Mouse (Mus musculus): ENCODE measurements at regions not wholly inside any gene's neighbourhood (a gene's known extent, or its start where the extent isn't known, plus 50 kb on each side); places are given as distances from the start of the nearest gene placed in this dataset.

DNA sequence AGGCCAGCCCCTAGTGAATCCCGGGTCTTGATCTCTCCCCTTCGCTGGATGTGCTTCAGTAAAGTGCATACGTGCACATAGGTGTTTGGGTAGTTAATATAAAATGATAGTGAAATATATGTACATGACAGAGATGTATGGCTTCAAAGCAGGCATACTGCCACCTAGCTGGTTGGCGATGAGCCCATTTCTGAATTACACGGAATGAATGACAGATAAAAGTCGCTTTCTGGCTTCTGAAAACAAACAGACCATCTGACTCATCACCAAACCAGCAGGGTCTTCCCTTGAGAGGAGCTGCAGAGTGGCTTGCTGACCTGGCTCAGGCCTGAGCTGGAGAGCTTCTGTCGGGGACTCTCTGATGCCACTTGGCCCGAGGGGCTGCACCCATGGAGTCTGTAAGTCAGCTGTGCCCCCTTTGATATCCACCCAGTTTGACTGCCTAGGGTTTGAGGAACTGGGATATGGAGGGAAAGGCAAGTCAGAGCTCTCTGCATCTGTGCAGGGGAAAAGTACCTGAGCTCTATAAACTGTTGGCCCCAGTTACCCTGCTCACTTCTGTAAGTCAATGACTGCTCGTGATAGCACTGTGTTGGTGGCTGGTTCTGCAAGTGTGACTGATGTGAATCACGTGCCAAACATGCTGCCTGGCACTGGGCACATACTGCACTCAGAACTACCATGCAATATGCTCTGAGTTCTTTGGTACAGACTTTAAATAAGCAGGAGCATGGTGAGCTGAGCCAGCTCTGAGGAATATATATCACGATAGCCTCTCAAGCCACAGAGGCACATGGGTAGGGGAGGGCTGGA, 240.8 kb downstream of the Cxcl12 start:
- DNase-seq (ENCODE audit: extremely low spot score, low read depth, low spot score), result no peak

DNA sequence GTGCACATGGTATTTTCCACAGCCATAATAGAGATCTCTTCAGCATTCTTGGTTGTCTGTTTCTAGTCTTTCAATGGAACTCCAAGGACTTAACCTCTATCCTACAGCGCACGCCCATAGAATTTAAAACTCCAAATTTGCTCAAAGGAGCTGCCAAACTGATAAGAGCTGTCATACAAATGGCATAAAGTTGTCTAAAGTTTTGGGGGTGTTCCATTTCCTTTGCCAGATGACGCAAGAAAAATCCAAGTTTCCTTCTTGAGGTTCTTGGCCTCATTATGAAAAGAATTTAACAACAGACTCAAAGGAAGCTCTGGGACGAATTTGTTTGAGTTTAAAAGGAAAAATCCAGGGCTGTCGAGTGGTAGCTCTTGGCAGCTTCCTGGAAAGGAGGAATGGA, 246.6 kb downstream of the Cxcl12 start:
- DNase-seq (ENCODE audit: extremely low spot score, low read depth, low spot score), result no peak

- DNase-seq (ENCODE audit: extremely low spot score, low read depth, low spot score), result no peak
Observed at GRCm38 (mm10) chr6:117415901-117416300, 247.6 kb downstream of the Cxcl12 start.

GRCm38 (mm10) chr6:117416461-117416860, 248.1 kb downstream of the Cxcl12 start:
- DNase-seq (ENCODE audit: extremely low spot score, low read depth, low spot score), result no peak

- DNase-seq (ENCODE audit: extremely low spot score, low read depth, low spot score), result no peak
Observed at GRCm38 (mm10) chr6:117422846-117423573, 254.7 kb downstream of the Cxcl12 start.

- DNase-seq (ENCODE audit: extremely low spot score, low read depth, low spot score), result no peak
Observed at GRCm38 (mm10) chr6:117426363-117426762, 258.0 kb downstream of the Cxcl12 start.

DNA sequence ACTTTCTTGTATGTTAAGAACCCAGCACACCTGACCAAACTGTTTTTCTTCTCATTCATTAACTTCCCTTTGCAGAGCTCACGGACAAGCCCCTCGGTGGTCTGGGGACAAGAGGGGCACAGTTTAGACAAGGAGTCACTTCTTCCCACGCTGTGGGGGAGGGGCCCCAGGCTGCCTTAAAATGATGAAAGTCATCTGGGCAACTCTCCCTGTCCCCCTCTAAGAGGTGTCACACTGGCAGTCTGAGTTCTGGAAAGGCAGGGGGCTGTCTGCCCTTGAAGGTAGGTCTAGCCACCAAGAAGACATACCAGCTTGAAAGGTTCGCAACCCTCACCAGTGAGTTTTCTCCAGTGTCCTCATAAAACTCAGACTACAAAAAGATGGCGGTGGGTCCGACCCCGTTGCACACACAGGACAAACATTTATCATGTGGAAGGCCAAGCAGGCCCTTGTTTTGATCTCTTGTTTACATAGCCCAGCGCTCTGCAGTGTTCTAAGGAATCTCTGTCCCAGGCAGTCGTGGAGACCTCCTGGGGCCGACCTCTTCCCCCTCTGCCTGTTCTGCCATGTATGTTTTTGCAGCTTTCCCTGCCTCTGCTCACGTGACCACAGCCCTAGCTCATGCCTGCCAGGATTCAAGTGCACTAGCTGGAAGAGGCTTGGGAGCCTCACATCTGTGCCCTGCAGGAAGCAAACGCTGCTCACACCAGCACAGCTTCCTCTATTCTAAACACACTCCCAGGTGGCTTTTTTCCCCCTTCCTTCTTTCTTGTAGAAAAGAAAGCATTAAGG, 259.2 kb downstream of the Cxcl12 start:
- no peak for DNase-seq (ENCODE audit: extremely low spot score, low read depth, low spot score)

DNA sequence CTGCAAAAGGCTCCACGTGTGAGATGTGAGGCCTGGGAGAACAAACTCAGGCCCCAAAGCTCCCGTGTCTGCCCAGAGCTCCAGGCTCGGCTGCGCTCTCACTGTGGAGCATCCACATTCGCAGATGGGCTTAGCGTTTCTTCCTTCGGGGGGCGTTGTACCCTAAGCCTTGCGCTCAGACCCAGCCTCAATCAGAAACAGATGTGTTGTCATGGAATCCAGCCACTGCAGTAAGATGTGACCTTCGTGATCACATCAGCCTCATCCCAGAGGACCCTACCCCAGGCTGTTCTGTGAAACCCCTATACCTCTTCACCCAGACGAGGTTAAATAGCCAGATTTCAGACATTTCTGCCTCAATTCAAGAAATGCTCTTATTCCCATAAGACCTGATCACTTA, 260.1 kb downstream of the Cxcl12 start:
- no peak for DNase-seq (ENCODE audit: extremely low spot score, low read depth, low spot score)

DNA sequence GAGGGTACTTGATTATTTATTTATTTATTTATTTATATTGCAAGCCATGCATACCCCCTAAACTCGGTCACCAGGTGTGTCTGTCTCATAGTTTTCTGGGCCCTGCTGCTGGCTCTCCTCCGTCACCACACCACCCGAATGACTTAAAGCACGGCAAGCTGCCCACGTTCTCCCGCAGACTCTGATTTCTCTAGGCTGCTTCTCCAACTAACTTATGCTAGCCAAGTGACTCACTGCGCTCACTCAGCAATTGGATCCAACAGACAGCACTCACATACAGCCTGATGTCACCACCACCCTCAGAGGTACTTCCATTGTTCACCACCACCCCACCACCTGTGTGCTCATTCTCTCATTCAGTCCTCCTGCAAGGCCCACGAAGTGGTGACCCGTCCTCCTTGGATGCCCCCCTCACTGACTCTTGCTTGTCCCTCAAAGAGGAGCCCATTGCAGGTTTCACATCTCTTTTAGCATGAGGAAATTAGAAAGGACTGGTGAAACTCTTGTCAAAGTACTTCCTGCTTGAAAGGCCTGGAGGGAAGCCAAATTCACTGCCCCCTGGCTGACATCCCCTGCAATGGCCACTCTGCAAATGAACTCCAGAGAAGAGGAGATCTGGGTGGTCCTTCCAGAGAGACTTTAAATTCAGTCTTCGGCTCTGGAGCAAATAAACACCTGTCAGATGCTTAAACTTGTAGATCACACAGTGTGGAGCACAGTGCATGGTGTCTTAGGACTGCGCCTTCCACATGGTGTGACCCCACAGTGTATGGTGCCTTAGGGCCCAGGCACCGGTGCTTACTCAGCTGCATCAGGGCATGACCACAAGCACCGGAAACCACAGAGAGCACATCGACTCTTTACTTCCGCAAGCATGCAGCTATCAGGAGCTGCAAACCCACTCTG, 262.8 kb downstream of the Cxcl12 start:
- no peak for DNase-seq (ENCODE audit: extremely low spot score, low read depth, low spot score)

GRCm38 (mm10) chr6:117436851-117437250, 268.5 kb downstream of the Cxcl12 start:
- DNase-seq (ENCODE audit: extremely low spot score, low read depth, low spot score), result no peak

DNA sequence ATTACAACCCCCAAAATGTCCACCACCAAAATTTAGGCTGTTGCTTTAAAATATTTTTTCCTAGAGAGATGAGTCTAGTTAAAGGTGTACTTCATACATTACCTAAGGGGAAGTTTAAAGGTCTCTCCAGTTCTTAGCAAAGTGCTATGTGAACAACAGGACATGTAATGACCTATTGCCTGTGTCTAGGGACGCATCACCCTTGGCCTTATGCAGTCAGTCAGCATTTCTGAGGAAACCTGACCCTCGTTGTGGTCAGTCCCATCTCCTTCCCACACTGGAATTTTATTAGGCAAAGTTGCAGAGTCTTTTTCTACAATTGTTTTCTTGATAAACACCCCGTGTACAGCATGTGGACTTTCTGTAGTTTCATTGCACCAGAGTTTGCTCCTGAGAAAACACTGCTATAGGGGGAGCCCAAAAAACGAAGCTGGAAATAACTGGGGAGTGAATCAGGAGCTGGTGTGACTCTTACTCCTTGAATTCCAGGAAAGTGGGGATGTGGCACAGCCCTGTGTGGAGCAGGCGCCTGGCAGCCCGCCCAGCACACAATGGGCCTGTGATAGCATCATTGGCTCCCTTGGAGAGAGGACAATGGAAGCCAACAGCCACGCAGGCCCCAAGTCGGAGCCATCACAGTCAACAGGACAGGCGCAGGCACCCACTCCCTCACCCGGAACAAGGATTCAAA, 269.2 kb downstream of the Cxcl12 start:
- DNase-seq (ENCODE audit: extremely low spot score, low read depth, low spot score), result no peak

DNA sequence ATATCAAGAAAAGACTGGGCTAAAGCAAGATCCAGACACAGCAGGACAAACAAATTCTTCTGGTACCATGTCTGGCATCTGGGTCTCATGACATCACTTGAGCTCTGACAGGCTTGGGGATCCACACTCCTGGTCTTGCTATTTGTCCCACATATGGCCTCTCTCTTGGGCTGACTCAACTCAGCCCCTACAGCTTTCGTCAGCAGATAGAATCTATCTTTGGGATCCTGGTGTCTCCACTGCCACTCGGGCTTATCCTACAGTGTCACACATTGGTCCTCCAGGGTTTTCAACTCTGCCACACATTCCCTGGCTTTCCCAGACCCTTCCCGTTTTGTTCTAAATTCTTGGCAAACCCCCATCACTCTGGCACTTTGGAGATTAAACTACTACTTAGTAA, 280.3 kb downstream of the Cxcl12 start:
- DNase-seq (ENCODE audit: extremely low spot score, low read depth, low spot score), result no peak

GRCm38 (mm10) chr6:117451001-117451400, 282.7 kb downstream of the Cxcl12 start:
- no peak for DNase-seq (ENCODE audit: extremely low spot score, low read depth, low spot score)

- DNase-seq (ENCODE audit: extremely low spot score, low read depth, low spot score), result no peak
Observed at GRCm38 (mm10) chr6:117460193-117460592, 291.9 kb downstream of the Cxcl12 start.

DNA sequence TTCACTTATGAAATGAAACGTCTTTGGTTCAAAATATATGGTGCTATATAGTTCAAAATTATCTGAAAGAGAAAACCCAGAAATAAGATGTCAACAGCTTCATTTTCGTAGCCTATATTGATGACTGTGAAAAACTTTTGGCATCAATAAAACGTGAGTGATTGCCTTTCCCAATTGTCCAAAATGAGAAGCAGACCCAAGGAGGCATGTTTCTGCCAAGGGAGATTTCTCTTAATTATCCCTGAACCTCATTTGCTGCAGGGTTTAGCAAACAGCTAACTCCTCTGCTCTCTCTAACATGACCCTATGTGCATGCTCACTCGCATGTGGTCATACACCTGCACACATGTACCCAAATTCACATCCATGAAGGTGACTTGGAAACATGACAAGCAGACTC, 296.8 kb downstream of the Cxcl12 start:
- DNase-seq (ENCODE audit: extremely low spot score, low read depth, low spot score), result peak; percentile 57

DNA sequence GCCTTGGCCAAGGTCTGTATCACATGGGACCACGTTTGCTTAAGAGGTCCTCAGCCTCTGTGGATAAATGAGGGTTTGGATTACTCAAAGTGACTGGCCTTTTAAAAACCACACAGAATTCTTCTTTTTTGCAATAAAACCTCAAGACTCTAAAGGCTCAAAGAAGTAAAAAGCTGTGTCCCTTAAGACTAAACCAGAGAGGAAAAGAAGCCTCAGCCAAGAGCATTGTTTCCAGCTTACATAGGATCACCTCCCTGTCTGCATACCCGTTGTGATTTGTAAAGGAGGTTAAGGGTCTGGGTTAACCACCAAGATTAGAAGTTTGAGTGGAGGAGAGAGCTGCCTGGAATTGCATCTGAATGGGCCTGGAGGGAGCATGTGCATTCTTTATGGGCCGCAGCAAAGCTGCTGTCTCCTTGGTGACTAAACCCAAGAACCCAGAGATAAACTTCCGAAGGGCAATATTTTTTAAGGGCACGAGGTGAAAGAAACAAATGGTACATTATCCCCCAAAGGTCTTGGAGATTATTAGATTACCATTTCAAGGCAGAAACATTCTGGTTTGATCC, 297.4 kb downstream of the Cxcl12 start:
- no peak for DNase-seq (ENCODE audit: extremely low spot score, low read depth, low spot score)

DNA sequence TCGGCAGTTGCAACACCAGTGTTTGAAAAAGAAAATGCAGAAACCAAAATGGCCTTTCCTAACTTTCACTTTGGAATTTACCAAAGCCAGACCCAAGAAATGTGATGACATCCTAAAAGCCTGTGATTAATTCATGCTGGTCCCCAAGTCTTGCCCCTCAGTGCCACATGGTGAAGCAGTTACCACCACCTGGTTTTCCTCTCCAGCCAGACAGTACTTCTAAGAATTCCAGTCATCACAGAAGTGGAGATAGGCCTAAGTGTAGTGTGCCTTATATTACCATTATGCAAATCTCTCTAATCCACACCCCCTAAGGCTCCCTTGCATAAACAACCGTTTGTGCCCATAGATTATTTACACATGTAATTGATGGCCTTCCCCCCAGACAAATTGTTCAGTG, 311.0 kb downstream of the Cxcl12 start:
- peak; percentile 62 for DNase-seq (ENCODE audit: extremely low spot score, low read depth, low spot score)

GRCm38 (mm10) chr6:117480396-117480795, 312.1 kb downstream of the Cxcl12 start:
- no peak for DNase-seq (ENCODE audit: extremely low spot score, low read depth, low spot score)

GRCm38 (mm10) chr6:117489161-117489560, 320.8 kb downstream of the Cxcl12 start:
- DNase-seq (ENCODE audit: extremely low spot score, low read depth, low spot score), result no peak
